Mouse (Mus musculus): ENCODE results near the gene Gm21983. TPM values are rescaled to one million over a fixed set of nuclear protein-coding genes. Genes with fewer than 3 reads are reported as not detected.

Gene Gm21983
- polyA plus RNA-seq, 1 experiment from 2014 or later, result not detected

MicroRNAs encoded within 50 kb of the gene (microRNA counts, 519-probe panel; counts per million panel counts)
- not detected for microRNA mmu-miR-1191

Small RNA genes lying within 50 kb of the gene (microRNA-seq; reads per million reads assigned to microRNA genes)
- gene Mir1191, result 11.1 reads per million, percentile 22 among the genes with 10 or more reads in this experiment
- not detected for gene Mir3101

Other genes starting within 250 kb of the Gm21983 start
- gene Cyp2a22, start 241.7 kb downstream of the Gm21983 start, polyA plus RNA-seq (2016; fragmentation: Nextera tagmentation; extraction: Ambion mirVana), result not detected in 2 replicates
- not detected in 2 replicates for gene Cyp2a12, start 152.0 kb downstream of the Gm21983 start, polyA plus RNA-seq (2016; fragmentation: Nextera tagmentation; extraction: Ambion mirVana)
- not detected in 2 replicates for gene Cyp2f2, start 61.2 kb downstream of the Gm21983 start, polyA plus RNA-seq (2016; fragmentation: Nextera tagmentation; extraction: Ambion mirVana)
- gene Cyp2t4, start 27.4 kb downstream of the Gm21983 start, polyA plus RNA-seq (2016; fragmentation: Nextera tagmentation; extraction: Ambion mirVana), result 0.12 and 0.19 TPM in 2 replicates
- gene Egln2, start 14.3 kb downstream of the Gm21983 start, polyA plus RNA-seq (2016; fragmentation: Nextera tagmentation; extraction: Ambion mirVana), result 80.4 and 84.4 TPM in 2 replicates
- gene Rab4b, start 2.2 kb downstream of the Gm21983 start, polyA plus RNA-seq (2016; fragmentation: Nextera tagmentation; extraction: Ambion mirVana), result 69.0 and 71.0 TPM in 2 replicates
- 2.1 and 2.2 TPM in 2 replicates for gene Mia, start 71 bp upstream of the Gm21983 start, polyA plus RNA-seq (2016; fragmentation: Nextera tagmentation; extraction: Ambion mirVana)
- 3.5 and 4.2 TPM in 2 replicates for gene BC024978, start 14.7 kb upstream of the Gm21983 start, polyA plus RNA-seq (2016; fragmentation: Nextera tagmentation; extraction: Ambion mirVana)
- 399 and 409 TPM in 2 replicates for gene Snrpa, start 15.2 kb upstream of the Gm21983 start, polyA plus RNA-seq (2016; fragmentation: Nextera tagmentation; extraction: Ambion mirVana)
- 5.3 and 5.9 TPM in 2 replicates for gene Itpkc, start 47.6 kb upstream of the Gm21983 start, polyA plus RNA-seq (2016; fragmentation: Nextera tagmentation; extraction: Ambion mirVana)
- gene Coq8b, start 51.9 kb upstream of the Gm21983 start, polyA plus RNA-seq (2016; fragmentation: Nextera tagmentation; extraction: Ambion mirVana), result 23.1 and 24.1 TPM in 2 replicates
- gene Numbl, start 77.3 kb upstream of the Gm21983 start, polyA plus RNA-seq (2016; fragmentation: Nextera tagmentation; extraction: Ambion mirVana), result 21.0 and 25.7 TPM in 2 replicates
- 7.0 and 9.0 TPM in 2 replicates for gene Ltbp4, start 156.6 kb upstream of the Gm21983 start, polyA plus RNA-seq (2016; fragmentation: Nextera tagmentation; extraction: Ambion mirVana)
- 71.7 and 77.2 TPM in 2 replicates for gene Shkbp1, start 174.9 kb upstream of the Gm21983 start, polyA plus RNA-seq (2016; fragmentation: Nextera tagmentation; extraction: Ambion mirVana)
- 0.48 and 0.82 TPM in 2 replicates for gene Gm20479, start 176.3 kb upstream of the Gm21983 start, polyA plus RNA-seq (2016; fragmentation: Nextera tagmentation; extraction: Ambion mirVana)